Mouse (Mus musculus) neutrophil, adult 65 days (primary cell): ENCODE data around the gene Pno1. TPM values are rescaled to one million over a fixed set of nuclear protein-coding genes. Genes with fewer than 3 reads are reported as not detected.

Experiments used
- total RNA-seq: library from RNA; stranded (reverse); gene quantifications from 2 replicates; pipeline ENCODE4 v1.2.4, GENCODE M21; 2023

Gene Pno1
- total RNA-seq: 5.8 and 8.1 TPM in 2 replicates

DNA sequence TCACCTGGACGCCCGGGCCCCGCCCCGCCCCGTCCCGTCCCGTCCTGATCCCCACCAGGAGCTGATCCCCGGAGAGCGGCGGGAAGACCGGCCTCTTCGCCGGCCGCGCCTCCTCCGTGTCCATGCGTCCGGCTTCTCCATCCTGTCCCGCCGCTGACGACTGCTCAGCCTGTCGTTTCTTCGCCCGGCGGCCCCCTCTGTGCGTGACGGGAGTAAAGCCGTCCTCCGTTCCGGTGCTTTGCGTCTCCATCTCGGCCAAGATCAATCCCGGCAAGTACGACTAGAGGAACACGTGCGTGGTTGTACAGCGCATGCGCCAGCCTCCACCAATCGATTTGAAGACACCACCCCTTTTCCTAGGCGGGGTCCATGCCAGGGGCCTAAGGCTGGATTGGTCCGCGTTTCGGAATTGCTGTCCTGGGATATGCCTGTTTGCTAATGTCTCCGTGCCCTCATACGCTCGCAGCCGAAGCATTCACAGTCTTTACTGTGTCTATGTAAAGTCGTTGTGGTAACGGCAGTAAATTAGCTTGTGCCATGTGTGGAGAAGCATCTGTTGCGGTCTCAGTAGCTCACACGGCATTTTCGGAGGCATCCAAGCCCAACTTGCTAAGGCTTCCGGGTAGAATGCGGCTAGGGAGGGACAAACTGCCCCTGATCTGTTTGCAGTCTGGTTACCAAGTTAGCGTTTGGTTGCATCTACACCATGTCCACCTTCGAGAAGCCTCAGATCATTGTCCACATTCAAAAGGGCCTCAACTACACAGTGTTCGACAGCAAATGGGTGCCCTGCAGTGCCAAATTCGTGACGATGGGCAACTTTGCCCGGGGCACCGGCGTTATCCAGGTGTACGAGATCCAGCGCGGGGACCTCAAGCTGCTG, at the start of gene Pno1:
Gene Pno1 (minus strand): TSS at position 311 of the 883 bp plus-strand sequence.

DNA sequence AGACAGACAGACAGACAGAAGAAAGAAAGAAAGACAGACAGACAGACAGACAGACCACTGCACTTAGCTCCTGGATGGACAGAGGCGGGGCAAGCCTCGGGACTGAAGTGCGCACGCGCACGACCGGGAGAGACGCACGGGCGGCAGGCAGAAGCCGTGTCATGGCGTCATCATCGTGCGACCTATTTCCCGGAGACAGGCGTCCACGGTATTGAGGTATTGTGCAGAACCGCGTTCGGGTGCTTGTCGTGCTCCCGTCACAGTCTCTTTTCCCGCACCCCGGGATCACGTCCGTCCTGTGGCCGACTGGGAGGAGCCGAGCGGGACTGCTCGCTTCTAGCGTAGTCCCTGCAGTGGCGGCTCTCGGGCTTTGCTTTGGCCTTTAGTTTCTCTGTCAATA, 46.1 kb upstream of the Pno1 start, which contains the start of gene C1d:
Gene C1d (plus strand): TSS at position 137 of the 400 bp plus-strand sequence.

DNA sequence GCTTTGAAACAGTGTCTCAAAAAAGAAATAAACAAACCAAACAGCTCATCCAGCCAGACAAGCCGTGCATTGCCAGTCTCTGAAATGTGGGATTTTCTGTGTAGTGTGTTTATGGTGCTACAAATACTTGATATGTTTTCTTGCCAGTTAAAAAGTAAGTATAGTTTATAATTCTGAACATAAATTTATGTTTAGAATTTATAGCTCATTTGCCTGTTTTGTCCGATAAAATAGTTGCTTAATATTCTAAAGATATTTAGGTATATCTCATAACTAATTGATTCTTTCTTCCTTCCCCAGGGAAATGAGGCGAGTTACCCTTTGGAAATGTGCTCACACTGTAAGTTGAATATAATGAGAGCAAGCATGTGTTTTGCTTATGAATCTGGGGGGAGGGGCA, 29.6 kb downstream of the Pno1 start, which contains the start of gene Wdr92:
Gene Wdr92 (plus strand): TSS at position 301 of the 400 bp plus-strand sequence.

DNA sequence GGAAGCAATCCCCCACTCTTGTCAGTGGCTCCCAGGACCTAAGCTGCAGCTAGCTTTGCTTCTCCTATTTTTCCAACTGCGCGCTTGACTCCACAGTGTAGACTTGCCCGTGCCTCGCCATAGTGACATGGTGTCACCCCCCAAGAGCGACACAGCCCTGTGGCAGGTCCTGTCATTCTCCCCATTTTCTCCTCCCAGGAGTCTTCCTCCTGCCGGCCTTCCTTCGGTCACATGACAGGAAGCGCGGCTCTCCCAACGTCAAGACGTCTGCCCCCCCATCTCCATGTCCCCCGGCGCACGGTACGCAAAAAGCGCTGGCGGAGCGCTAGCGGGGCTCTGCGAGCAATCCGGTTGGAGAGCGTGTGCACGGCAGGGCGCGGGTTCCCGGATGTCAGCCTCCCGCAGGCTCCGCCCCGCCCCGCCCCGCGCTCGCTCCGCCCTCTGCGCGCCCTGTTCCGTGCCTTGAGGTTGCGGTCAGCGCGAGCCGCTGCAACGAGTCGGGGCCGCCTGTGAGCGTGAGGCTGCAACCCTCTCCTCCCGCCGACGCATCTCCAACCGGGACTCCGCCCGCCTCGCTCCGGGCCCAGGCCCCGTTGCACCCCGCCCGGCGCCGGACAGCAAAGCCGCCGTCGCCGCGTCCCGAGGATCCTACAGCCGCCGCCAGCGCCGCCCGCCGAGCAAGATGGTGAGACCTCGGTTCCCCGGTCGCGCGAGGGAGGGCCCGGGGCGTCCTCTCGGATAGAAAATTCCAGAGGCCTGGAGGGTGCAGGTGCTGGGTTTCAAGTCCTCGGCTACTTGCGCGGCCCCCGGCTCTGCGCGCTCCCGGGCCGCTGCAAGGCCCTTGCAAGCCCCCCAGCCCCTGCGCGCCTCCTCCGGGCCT, 52.3 kb downstream of the Pno1 start, which contains the start of gene Ppp3r1:
Gene Ppp3r1 (plus strand): TSS at position 406 of the 880 bp plus-strand sequence.

Other genes with a start within 250 kb of the Pno1 start
- 0.32 TPM in 1 of 2 replicates, not detected in the other for gene Cnrip1, start 160.0 kb downstream of the Pno1 start, total RNA-seq
- gene Plek, start 159.2 kb downstream of the Pno1 start, total RNA-seq: 378 and 475 TPM in 2 replicates
- 59.2 and 68.4 TPM in 2 replicates for gene Ppp3r1, start 52.3 kb downstream of the Pno1 start, total RNA-seq
- 2.3 and 3.3 TPM in 2 replicates for gene Wdr92, start 29.5 kb downstream of the Pno1 start, total RNA-seq
- gene C1d, start 46.0 kb upstream of the Pno1 start, total RNA-seq: 38.0 and 39.7 TPM in 2 replicates